Mouse (Mus musculus) lung, embryonic 15.5 days (tissue): ENCODE data around the gene Plekhh2. TPM values are rescaled to one million over a fixed set of nuclear protein-coding genes. Genes with fewer than 3 reads are reported as not detected.
"Not testable (repeated sequence)": the region's sequence is repeated elsewhere in the genome, so short reads cannot be mapped to it uniquely, and the experiment has no call there.

Source experiments
- ATAC-seq: fragments of 200-750 bp; cut with Nextera tagmentation; 2 replicates; pipeline ENCODE4 v1.8.0; 2017; ENCODE audit warnings: moderate number of reproducible peaks, borderline replicate concordance; ENCODE audit not compliant: low FRiP score, low TSS enrichment; ENCODE audit errors: extremely low read depth
- H3K27ac ChIP-seq: fragments of 300-500 bp; sonication (generic); 2 replicates; pipeline ENCODE4 v1.5.1; 2015; ENCODE audit warnings: moderate library complexity, mild to moderate bottlenecking, inconsistent platforms
- H3K27me3 ChIP-seq: fragments of 300-500 bp; sonication (generic); 2 replicates; pipeline ENCODE4 v1.6.1; 2015; ENCODE audit warnings: inconsistent platforms
- H3K36me3 ChIP-seq: fragments of 300-500 bp; sonication (generic); 2 replicates; pipeline ENCODE4 v1.6.1; 2015; ENCODE audit warnings: inconsistent platforms
- H3K4me1 ChIP-seq: fragments of 300-500 bp; sonication (generic); 2 replicates; pipeline ENCODE4 v1.6.1; 2015; ENCODE audit warnings: inconsistent platforms
- H3K4me2 ChIP-seq: fragments of 300-500 bp; sonication (generic); 2 replicates; pipeline ENCODE4 v1.6.1; 2015; ENCODE audit warnings: inconsistent platforms, mild to moderate bottlenecking, moderate library complexity
- H3K4me3 ChIP-seq: fragments of 300-500 bp; sonication (generic); 2 replicates; pipeline ENCODE4 v1.5.1; 2015; ENCODE audit warnings: mild to moderate bottlenecking, inconsistent platforms
- H3K9ac ChIP-seq: fragments of 300-500 bp; sonication (generic); 2 replicates; pipeline ENCODE4 v1.6.1; 2015; ENCODE audit warnings: inconsistent platforms
- H3K9me3 ChIP-seq: fragments of 300-500 bp; sonication (generic); 2 replicates; pipeline ENCODE4 v1.6.1; 2016; ENCODE audit warnings: inconsistent platforms
- WGBS: fragments of 180-500 bp; shearing (Covaris S2); methylation state at CpG from one replicate; pipeline ENCODE4 v1.1.7; 2015; 5-methylcytosine and 5-hydroxymethylcytosine counted together
- polyA plus RNA-seq: library from polyadenylated mRNA; unstranded; fragments of >200 nt; fragmentation: Nextera tagmentation; extraction: Ambion mirVana; gene quantifications from 2 replicates; pipeline ENCODE4 v1.2.1, GENCODE M21; 2015

Gene Plekhh2
- polyA plus RNA-seq, 1 experiment from 2014 or later: 8.8 TPM

- no peak for ATAC-seq
- no peaks in the 10 kb centered on the region for H3K4me1 ChIP-seq
- no peaks in the 10 kb centered on the region for H3K9me3 ChIP-seq
- H3K27ac ChIP-seq: no peak overlapping the region
- H3K4me3 ChIP-seq: no peak overlapping the region
- 0 out of 2 replicates have a peak, but pooled peaks cover 3% of the 10 kb centered on the region for H3K36me3 ChIP-seq
- H3K27me3 ChIP-seq: no peaks in the 10 kb centered on the region
- no peak overlapping the region for H3K4me2 ChIP-seq
- H3K9ac ChIP-seq: no peak overlapping the region
- 66% methylated on average over 5 of the region's 5 CpGs for WGBS
These were observed 39.5 kb downstream of the Plekhh2 start for GRCm38 (mm10) chr17:84550902-84551877.

- Histone ChIP-seq H3K9me3 (no peaks in the 10 kb centered on the region), H3K4me3 (no peak overlapping the region), H3K27me3 (no peaks in the 10 kb centered on the region), H3K9ac (no peak overlapping the region), H3K4me1 (no peaks in the 10 kb centered on the region), H3K36me3 (0 out of 2 replicates have a peak, but pooled peaks cover 3% of the 10 kb centered on the region), H3K4me2 (no peak overlapping the region), H3K27ac (no peak overlapping the region)
- 65% methylated on average over 5 of the region's 5 CpGs for WGBS
- ATAC-seq: no peak
These were observed 40.5 kb downstream of the Plekhh2 start for GRCm38 (mm10) chr17:84552230-84552629.

- H3K4me2 ChIP-seq, H3K4me1 ChIP-seq, H3K9me3 ChIP-seq, H3K27ac ChIP-seq, H3K4me3 ChIP-seq, ATAC-seq, H3K9ac ChIP-seq, H3K27me3 ChIP-seq: not testable (repeated sequence)
- H3K36me3 ChIP-seq: peaks cover 39% of the 10 kb centered on the region
These were observed 52.6 kb downstream of the Plekhh2 start for GRCm38 (mm10) chr17:84564264-84564663.

- WGBS: 90% methylated on average over 6 of the region's 6 CpGs
- H3K27me3 ChIP-seq: no peaks in the 10 kb centered on the region
- no peaks in the 10 kb centered on the region for H3K4me1 ChIP-seq
- H3K4me2 ChIP-seq: no peak overlapping the region
- no peak for ATAC-seq
- no peak overlapping the region for H3K4me3 ChIP-seq
- peaks cover 37% of the 10 kb centered on the region for H3K36me3 ChIP-seq
- H3K9ac ChIP-seq: no peak overlapping the region
- H3K27ac ChIP-seq: no peak overlapping the region
- H3K9me3 ChIP-seq: no peaks in the 10 kb centered on the region
These were observed 54.1 kb downstream of the Plekhh2 start for GRCm38 (mm10) chr17:84565762-84566161.

GRCm38 (mm10) chr17:84566773-84567555 lies 55.3 kb downstream of the Plekhh2 start:
- Histone ChIP-seq H3K36me3 (peaks cover 31% of the 10 kb centered on the region), H3K4me1 (no peaks in the 10 kb centered on the region), H3K27ac (no peak overlapping the region), H3K9ac (no peak overlapping the region), H3K27me3 (no peaks in the 10 kb centered on the region), H3K9me3 (no peaks in the 10 kb centered on the region), H3K4me2 (no peak overlapping the region), H3K4me3 (no peak overlapping the region)
- WGBS: 64% methylated on average over 27 of the region's 27 CpGs
- ATAC-seq: peak; percentile 57; the same call in 1 of the 2 replicates

- ATAC-seq: no peak
- Histone ChIP-seq H3K9ac (no peak overlapping the region), H3K27ac (no peak overlapping the region), H3K27me3 (no peaks in the 10 kb centered on the region), H3K9me3 (no peaks in the 10 kb centered on the region), H3K4me2 (no peak overlapping the region), H3K4me1 (peaks cover 5% of the 10 kb centered on the region; the same call in 1 of the 2 replicates), H3K36me3 (peaks cover 24% of the 10 kb centered on the region), H3K4me3 (no peak overlapping the region)
- 89% methylated on average over 12 of the region's 12 CpGs for WGBS
These were observed 57.1 kb downstream of the Plekhh2 start for GRCm38 (mm10) chr17:84568807-84569206.

- peaks cover 19% of the 10 kb centered on the region for H3K36me3 ChIP-seq
- H3K4me2 ChIP-seq: no peak overlapping the region
- H3K9me3 ChIP-seq: no peaks in the 10 kb centered on the region
- H3K9ac ChIP-seq: no peak overlapping the region
- H3K4me1 ChIP-seq: peaks cover 6% of the 10 kb centered on the region; the same call in 1 of the 2 replicates
- ATAC-seq: no peak
- no peaks in the 10 kb centered on the region for H3K27me3 ChIP-seq
- H3K4me3 ChIP-seq: no peak overlapping the region
- H3K27ac ChIP-seq: no peak overlapping the region
- WGBS: 85% methylated on average over 8 of the region's 8 CpGs
These were observed 58.1 kb downstream of the Plekhh2 start for GRCm38 (mm10) chr17:84569770-84570169.

- H3K9me3 ChIP-seq: no peaks in the 10 kb centered on the region
- no peak overlapping the region for H3K4me2 ChIP-seq
- H3K9ac ChIP-seq: no peak overlapping the region
- H3K36me3 ChIP-seq: peaks cover 11% of the 10 kb centered on the region
- WGBS: 80% methylated on average over 18 of the region's 18 CpGs
- peaks cover 6% of the 10 kb centered on the region; the same call in 1 of the 2 replicates for H3K4me1 ChIP-seq
- H3K4me3 ChIP-seq: no peak overlapping the region
- H3K27me3 ChIP-seq: no peaks in the 10 kb centered on the region
- ATAC-seq: no peak
- no peak overlapping the region for H3K27ac ChIP-seq
These were observed 59.9 kb downstream of the Plekhh2 start for GRCm38 (mm10) chr17:84571629-84572028.

- no peak overlapping the region for H3K4me2 ChIP-seq
- H3K9me3 ChIP-seq: no peaks in the 10 kb centered on the region
- no peak overlapping the region for H3K4me3 ChIP-seq
- no peak for ATAC-seq
- H3K27me3 ChIP-seq: no peaks in the 10 kb centered on the region
- no peak overlapping the region for H3K27ac ChIP-seq
- no peak overlapping the region for H3K9ac ChIP-seq
- peaks cover 15% of the 10 kb centered on the region; the same call in 1 of the 2 replicates for H3K36me3 ChIP-seq
- 92% methylated on average over 9 of the region's 9 CpGs for WGBS
- peaks cover 6% of the 10 kb centered on the region; the same call in 1 of the 2 replicates for H3K4me1 ChIP-seq
These were observed 61.6 kb downstream of the Plekhh2 start for GRCm38 (mm10) chr17:84573305-84573704.

- no peak overlapping the region for H3K27ac ChIP-seq
- no peak overlapping the region for H3K4me2 ChIP-seq
These were observed 62.2 kb downstream of the Plekhh2 start for GRCm38 (mm10) chr17:84573940-84574339.

GRCm38 (mm10) chr17:84575108-84575507 lies 63.4 kb downstream of the Plekhh2 start:
- H3K27ac ChIP-seq: no peak overlapping the region
- H3K9ac ChIP-seq: no peak overlapping the region
- peaks cover 6% of the 10 kb centered on the region; the same call in 1 of the 2 replicates for H3K4me1 ChIP-seq
- H3K27me3 ChIP-seq: no peaks in the 10 kb centered on the region
- no peak overlapping the region for H3K4me3 ChIP-seq
- no peaks in the 10 kb centered on the region for H3K9me3 ChIP-seq
- no peak for ATAC-seq
- H3K4me2 ChIP-seq: no peak overlapping the region
- H3K36me3 ChIP-seq: peaks cover 11% of the 10 kb centered on the region; the same call in 1 of the 2 replicates
- 87% methylated on average over 5 of the region's 5 CpGs for WGBS

More at GRCm38 (mm10) chr17:84573940-84574339, 62.2 kb downstream of the Plekhh2 start:
- no peaks in the 10 kb centered on the region for H3K27me3 ChIP-seq
- H3K4me1 ChIP-seq: peaks cover 6% of the 10 kb centered on the region; the same call in 1 of the 2 replicates
- WGBS: 80% methylated on average over 5 of the region's 5 CpGs
- ATAC-seq: no peak
- H3K36me3 ChIP-seq: peaks cover 15% of the 10 kb centered on the region; the same call in 1 of the 2 replicates
- H3K4me3 ChIP-seq: no peak overlapping the region
- no peak overlapping the region for H3K9ac ChIP-seq
- H3K9me3 ChIP-seq: no peaks in the 10 kb centered on the region
